Mouse (Mus musculus) forebrain, embryonic 14.5 days (tissue): ENCODE measurements around the gene Kprp. TPM values are rescaled to one million over a fixed set of nuclear protein-coding genes. Genes with fewer than 3 reads are reported as not detected.

Source experiments
- ATAC-seq: fragments of 200-750 bp; cut with Nextera tagmentation; 2 replicates; pipeline ENCODE4 v1.8.0; 2017; ENCODE audit warnings: mild to moderate bottlenecking, moderate library complexity
- DNase-seq: peaks from one replicate; pipeline ENCODE4 v3.0.0-alpha.2; 2015; ENCODE audit warnings: low spot score
- H3K27ac ChIP-seq: fragments of 300-500 bp; sonication (generic); 2 replicates; pipeline ENCODE4 v1.5.1; 2014; ENCODE audit warnings: low read depth, mild to moderate bottlenecking, control low read depth, low read length, moderate library complexity
- H3K27me3 ChIP-seq: fragments of 300-500 bp; sonication (generic); replicated peaks from 2 replicates; pipeline ENCODE4 v1.6.1; 2014; ENCODE audit warnings: low read length, control low read depth, mixed read lengths; ENCODE audit not compliant: control insufficient read depth, insufficient read depth
- H3K36me3 ChIP-seq: fragments of 300-500 bp; sonication (generic); 2 replicates; pipeline ENCODE4 v1.6.1; 2014; ENCODE audit warnings: low read length, control low read depth; ENCODE audit not compliant: control insufficient read depth, insufficient read depth
- H3K4me1 ChIP-seq: fragments of 300-500 bp; sonication (generic); 2 replicates; pipeline ENCODE4 v1.6.1; 2014; ENCODE audit warnings: antibody characterized with exemption, low read length, control low read depth; ENCODE audit not compliant: control insufficient read depth, insufficient read depth
- H3K4me2 ChIP-seq: fragments of 300-500 bp; sonication (generic); 2 replicates; pipeline ENCODE4 v1.6.1; 2014; ENCODE audit warnings: mild to moderate bottlenecking, control low read depth, low read length
- H3K4me3 ChIP-seq: fragments of 300-500 bp; sonication (generic); 2 replicates; pipeline ENCODE4 v1.5.1; 2014; ENCODE audit warnings: low read depth, low read length, control low read depth
- H3K9ac ChIP-seq: fragments of 300-500 bp; sonication (generic); 2 replicates; pipeline ENCODE4 v1.6.1; 2014; ENCODE audit warnings: mild to moderate bottlenecking, low read length, control low read depth, moderate library complexity
- H3K9me3 ChIP-seq: fragments of 300-500 bp; sonication (generic); replicated peaks from 2 replicates; pipeline ENCODE4 v1.6.1; 2016; ENCODE audit warnings: low read length, control low read depth, mixed read lengths; ENCODE audit not compliant: control insufficient read depth
- WGBS: fragments of 180-500 bp; shearing (Covaris S2); extraction: QIAGEN DNeasy Blood & Tissue Kit; methylation state at CpG from one replicate; pipeline ENCODE4 v1.1.7; 2014; 5-methylcytosine and 5-hydroxymethylcytosine counted together
- polyA plus RNA-seq: library from polyadenylated mRNA; unstranded; fragments of >200 nt; fragmentation: Nextera tagmentation; extraction: Ambion mirVana; gene quantifications from 2 replicates; pipeline ENCODE4 v1.2.1, GENCODE M21; 2014

The Kprp gene
- polyA plus RNA-seq, 1 experiment from 2014 or later, result not detected

- H3K9ac ChIP-seq, result no peak within 1 kb of the TSS
- no peak within 1 kb of the TSS for H3K4me3 ChIP-seq
- H3K27ac ChIP-seq, result no peak within 1 kb of the TSS
- DNase-seq (no peak), ATAC-seq (no peak)
- no peak within 1 kb of the TSS for H3K4me2 ChIP-seq
- H3K9me3 ChIP-seq, result no peaks in the 10 kb centered on the region
- WGBS, result 88% methylated on average over 1 of the region's 1 CpGs
- H3K27me3 ChIP-seq, result no peaks in the 10 kb centered on the region
- no peaks in the 10 kb centered on the region for H3K4me1 ChIP-seq
- H3K36me3 ChIP-seq, result no peaks in the 10 kb centered on the region
Observed at GRCm38 (mm10) chr3:92778799-92779198, 48.2 kb downstream of the Kprp start, which contains the start of gene Lce1i. TSS of gene Lce1i (minus strand) at chr3:92778899.

Other genes with a start within 250 kb of the Kprp start
- not detected in 2 replicates for gene Smcp, start 238.2 kb downstream of the Kprp start, polyA plus RNA-seq
- not detected in 2 replicates for gene 2210017I01Rik, start 219.8 kb downstream of the Kprp start, polyA plus RNA-seq
- not detected in 2 replicates for gene Lce6a, start 205.6 kb downstream of the Kprp start, polyA plus RNA-seq
- not detected in 2 replicates for gene Lce1a1, start 178.9 kb downstream of the Kprp start, polyA plus RNA-seq
- gene Lce1b, start 170.3 kb downstream of the Kprp start, polyA plus RNA-seq, result not detected in 2 replicates
- gene Lce1a2, start 156.9 kb downstream of the Kprp start, polyA plus RNA-seq, result not detected in 2 replicates
- not detected in 2 replicates for gene Lce1c, start 148.0 kb downstream of the Kprp start, polyA plus RNA-seq
- not detected in 2 replicates for gene Lce1d, start 140.0 kb downstream of the Kprp start, polyA plus RNA-seq
- not detected in 2 replicates for gene Lce1e, start 118.2 kb downstream of the Kprp start, polyA plus RNA-seq
- not detected in 2 replicates for gene Lce1f, start 106.9 kb downstream of the Kprp start, polyA plus RNA-seq
- not detected in 2 replicates for gene Gm38119, start 88.2 kb downstream of the Kprp start, polyA plus RNA-seq
- gene Lce1g, start 74.9 kb downstream of the Kprp start, polyA plus RNA-seq, result not detected in 2 replicates
- gene Lce1h, start 62.2 kb downstream of the Kprp start, polyA plus RNA-seq, result not detected in 2 replicates
- gene Lce1i, start 48.3 kb downstream of the Kprp start, polyA plus RNA-seq, result not detected in 2 replicates
- not detected in 2 replicates for gene Lce1j, start 36.7 kb downstream of the Kprp start, polyA plus RNA-seq
- not detected in 2 replicates for gene Lce1k, start 19.4 kb downstream of the Kprp start, polyA plus RNA-seq
- gene Lce1l, start 24.0 kb upstream of the Kprp start, polyA plus RNA-seq, result not detected in 2 replicates
- gene 2310050C09Rik, start 43.0 kb upstream of the Kprp start, polyA plus RNA-seq, result not detected in 2 replicates
- gene Lce3a, start 99.0 kb upstream of the Kprp start, polyA plus RNA-seq, result not detected in 2 replicates
- gene Lce3b, start 105.7 kb upstream of the Kprp start, polyA plus RNA-seq, result not detected in 2 replicates
- gene Lce3c, start 117.2 kb upstream of the Kprp start, polyA plus RNA-seq, result not detected in 2 replicates
- gene Lce3d, start 130.1 kb upstream of the Kprp start, polyA plus RNA-seq, result not detected in 2 replicates
- gene Lce3e, start 139.8 kb upstream of the Kprp start, polyA plus RNA-seq, result not detected in 2 replicates
- not detected in 2 replicates for gene Lce3f, start 165.0 kb upstream of the Kprp start, polyA plus RNA-seq
- 0.25 TPM in 1 of 2 replicates, not detected in the other for gene Crct1, start 188.4 kb upstream of the Kprp start, polyA plus RNA-seq
- gene Lce1m, start 191.8 kb upstream of the Kprp start, polyA plus RNA-seq, result not detected in 2 replicates
- gene Gm4858, start 241.6 kb upstream of the Kprp start, polyA plus RNA-seq, result not detected in 2 replicates